Mouse (Mus musculus) heart, postnatal 14 days (tissue): ENCODE measurements around the gene Col1a2. TPM values are rescaled to one million over a fixed set of nuclear protein-coding genes. Genes with fewer than 3 reads are reported as not detected.

Experiments used
- DNase-seq, 2 experiments: peaks; one replicate each; pipeline ENCODE4 v3.0.0; 2021 to 2022
- intact Hi-C: fragments of 180-260 bp; cut with DNase I; formaldehyde crosslinking; loops from one replicate; pipeline ENCODE4 v1.15.1; 2025
- long read RNA-seq, 2 experiments: library from polyadenylated mRNA; stranded (forward); transcript quantifications; one replicate each; pipeline ENCODE4 v2.0.0; 2021
- total RNA-seq, 2 experiments: library from RNA; stranded (reverse); gene quantifications; 2 replicates each; pipeline ENCODE4 v1.2.3; 2021

The Col1a2 gene
- 100 to 1,000 TPM; 351 to 400 TPM for total RNA-seq
- long read RNA-seq, experiment 1, partial matches to known transcripts, result 115 of 125 reads
- long read RNA-seq, experiment 1, other reads (novel, unspliced or antisense), result 10 of 125 reads
- long read RNA-seq, experiment 2, partial matches to known transcripts, result 117 of 135 reads
- long read RNA-seq, experiment 2, other reads (novel, unspliced or antisense), result 18 of 135 reads

DNA sequence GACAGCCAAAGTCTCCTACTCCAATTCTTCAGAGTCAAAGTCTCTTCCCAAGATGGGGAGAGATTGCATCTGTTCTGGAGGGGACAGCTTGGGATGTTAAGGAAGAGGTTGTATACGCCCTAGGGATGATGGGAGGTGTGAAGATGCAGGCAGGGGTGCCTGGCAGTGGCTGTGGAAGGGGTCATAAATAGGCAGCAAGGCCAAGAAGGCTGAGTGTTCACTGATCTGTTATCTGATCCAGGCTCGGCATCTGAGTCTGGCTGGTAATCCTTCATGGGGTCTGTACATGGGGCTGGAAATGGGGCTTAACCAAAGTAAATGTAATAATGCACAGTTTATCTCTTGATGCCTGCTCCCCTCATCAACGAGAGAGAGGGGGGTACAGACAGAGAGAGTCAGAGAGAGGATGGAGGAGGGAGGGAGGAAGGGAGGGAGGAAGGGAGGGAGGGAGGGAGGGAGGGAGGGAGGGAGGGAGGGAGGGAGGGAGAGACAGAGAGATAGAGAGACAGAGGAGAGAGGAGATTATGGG is at the start of gene Col1a2:
TSS of gene Col1a2 (plus strand) at position 212 of the 529 bp plus-strand sequence.
- intact Hi-C loops, result loop anchor here (5.0 kb wide), 1 partner anchor 47 kb away; no protein-coding TSS in a partner anchor
- no peak for DNase-seq

GRCm38 (mm10) chr6:4455518-4455917 is 49.1 kb upstream of the Col1a2 start:
- no peak for DNase-seq
- intact Hi-C loops, result loop anchor here (5.0 kb wide), 2 partner anchors 33 to 52 kb away; no protein-coding TSS in a partner anchor

GRCm38 (mm10) chr6:4455961-4456617 is 48.5 kb upstream of the Col1a2 start:
- peak; percentile 2 to 17 for DNase-seq
- intact Hi-C loops, result loop anchor here (5.0 kb wide), 2 partner anchors 34 to 51 kb away; no protein-coding TSS in a partner anchor

GRCm38 (mm10) chr6:4456691-4457447 is 47.7 kb upstream of the Col1a2 start:
- intact Hi-C loops, result loop anchor here (5.0 kb wide), 2 partner anchors 35 to 50 kb away; no protein-coding TSS in a partner anchor
- peak; percentile 22 to 27 for DNase-seq

DNA sequence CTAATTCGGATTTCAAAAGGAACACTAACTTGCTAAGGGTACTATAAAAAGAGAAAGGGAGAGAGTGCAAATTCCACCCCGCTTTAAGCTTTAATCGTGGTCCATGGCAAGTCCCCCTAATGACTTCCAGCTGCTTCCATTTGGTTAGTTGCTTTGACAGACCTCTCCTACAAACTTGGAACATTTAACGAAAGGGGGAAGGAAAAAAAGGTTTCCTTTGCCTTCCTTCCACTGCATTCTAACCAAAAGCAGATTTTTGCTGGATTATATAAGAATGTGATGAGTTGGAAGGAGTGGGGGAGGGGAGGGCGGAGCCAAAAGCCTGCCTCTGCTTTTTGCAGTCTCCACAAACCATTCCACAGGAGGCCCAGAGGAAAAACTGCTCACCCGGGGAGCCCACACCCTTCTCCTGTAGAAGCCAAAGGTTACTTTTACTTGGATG is 47.0 kb upstream of the Col1a2 start:
- intact Hi-C loops, result loop anchor here (5.0 kb wide), 2 partner anchors 35 to 50 kb away; no protein-coding TSS in a partner anchor
- peak; percentile 65 to 73 for DNase-seq

DNA sequence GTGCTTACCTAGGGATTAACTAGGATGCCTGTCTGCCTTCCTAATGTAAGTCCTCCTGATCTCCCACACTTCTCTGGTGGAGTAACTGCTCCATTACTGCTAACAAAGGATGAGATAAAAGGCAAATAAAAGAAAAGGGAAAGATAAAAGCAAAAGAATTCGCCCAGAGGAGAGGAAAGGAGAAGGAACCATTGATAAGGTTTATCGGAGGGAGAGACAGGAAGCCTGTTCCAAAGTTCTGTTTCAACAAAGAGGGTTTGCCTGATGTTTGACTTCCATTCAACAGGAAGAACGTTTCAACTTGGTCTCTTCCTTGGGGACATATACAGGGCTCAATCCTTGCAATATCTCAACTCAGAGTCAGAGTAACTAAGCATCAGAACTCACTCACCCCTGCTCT is 39.3 kb upstream of the Col1a2 start:
- DNase-seq, result no peak
- intact Hi-C loops, result no loop called here

DNA sequence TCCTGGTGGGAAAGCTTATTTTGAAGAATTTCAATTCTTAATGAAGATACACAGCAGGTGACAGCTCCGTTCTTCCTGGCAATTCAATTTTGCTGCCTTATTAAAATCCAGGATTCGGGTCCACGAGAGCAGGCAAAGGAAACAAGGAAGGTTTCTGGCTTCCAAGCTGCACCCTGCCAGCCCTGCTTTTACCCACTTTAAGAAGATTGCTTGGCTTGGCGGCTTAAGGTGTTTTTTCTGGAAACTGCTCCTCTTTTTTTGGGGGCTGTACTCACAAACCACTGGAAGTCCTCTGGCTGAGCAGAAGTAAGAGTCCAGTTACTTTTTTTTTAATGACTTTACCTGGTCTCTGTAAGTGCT is 21.1 kb upstream of the Col1a2 start:
- intact Hi-C loops, result no loop called here
- DNase-seq, result no peak

DNA sequence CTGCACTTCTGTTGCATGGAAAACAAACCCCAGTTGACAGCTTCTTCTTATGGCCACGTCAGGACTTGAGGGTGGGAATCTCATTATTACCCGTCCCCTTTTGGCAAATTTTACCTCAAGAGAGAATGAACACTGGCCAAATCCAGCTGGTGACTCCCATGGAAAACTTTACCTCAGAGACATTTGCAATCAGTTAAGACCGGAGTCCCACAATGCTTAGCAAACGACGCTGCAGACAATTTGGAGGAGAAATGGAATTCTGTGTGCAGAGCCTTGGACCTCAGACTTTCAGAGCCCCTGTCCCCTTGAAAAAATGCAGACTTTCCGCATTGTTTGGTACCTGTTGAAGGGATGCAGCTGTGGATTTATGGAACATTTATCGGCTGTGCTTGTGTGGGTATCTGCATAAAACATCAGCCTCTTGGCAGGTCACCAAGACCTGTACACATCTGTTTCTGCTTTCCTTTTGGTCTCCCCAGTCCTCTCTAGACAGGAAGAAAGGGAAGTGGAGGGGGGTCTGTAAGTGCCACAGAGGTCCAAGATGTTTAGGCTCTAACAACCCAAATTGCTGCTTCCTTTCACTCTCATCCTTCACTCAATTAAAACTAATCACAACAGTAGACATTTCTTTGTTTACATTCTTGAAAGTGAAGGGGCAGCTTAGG is 20.5 kb upstream of the Col1a2 start:
- intact Hi-C loops, result no loop called here
- DNase-seq, result peak; percentile 13 to 35

DNA sequence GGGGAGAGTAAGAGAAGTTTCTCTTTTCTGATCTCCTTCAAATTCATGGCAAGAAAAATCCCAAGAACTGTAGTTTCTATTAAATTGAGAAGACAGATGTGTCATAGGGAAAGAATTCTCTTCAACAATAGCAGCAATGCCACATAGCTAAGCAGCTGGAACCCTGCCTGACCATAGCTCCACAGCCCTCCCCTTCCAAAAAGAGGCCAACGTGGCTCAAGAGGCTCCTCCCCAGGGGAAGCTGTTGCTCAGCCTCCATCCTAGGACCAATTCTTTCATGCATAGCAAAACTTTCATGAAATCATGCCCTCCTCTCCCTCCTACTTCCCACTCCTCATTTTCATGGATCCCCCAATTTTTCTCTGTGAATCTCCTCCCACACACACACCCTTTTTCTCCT is 16.3 kb upstream of the Col1a2 start:
- DNase-seq, result peak; percentile 68 to 79
- intact Hi-C loops, result no loop called here

GRCm38 (mm10) chr6:4488966-4489365 is 15.6 kb upstream of the Col1a2 start:
- intact Hi-C loops, result no loop called here
- no peak for DNase-seq

DNA sequence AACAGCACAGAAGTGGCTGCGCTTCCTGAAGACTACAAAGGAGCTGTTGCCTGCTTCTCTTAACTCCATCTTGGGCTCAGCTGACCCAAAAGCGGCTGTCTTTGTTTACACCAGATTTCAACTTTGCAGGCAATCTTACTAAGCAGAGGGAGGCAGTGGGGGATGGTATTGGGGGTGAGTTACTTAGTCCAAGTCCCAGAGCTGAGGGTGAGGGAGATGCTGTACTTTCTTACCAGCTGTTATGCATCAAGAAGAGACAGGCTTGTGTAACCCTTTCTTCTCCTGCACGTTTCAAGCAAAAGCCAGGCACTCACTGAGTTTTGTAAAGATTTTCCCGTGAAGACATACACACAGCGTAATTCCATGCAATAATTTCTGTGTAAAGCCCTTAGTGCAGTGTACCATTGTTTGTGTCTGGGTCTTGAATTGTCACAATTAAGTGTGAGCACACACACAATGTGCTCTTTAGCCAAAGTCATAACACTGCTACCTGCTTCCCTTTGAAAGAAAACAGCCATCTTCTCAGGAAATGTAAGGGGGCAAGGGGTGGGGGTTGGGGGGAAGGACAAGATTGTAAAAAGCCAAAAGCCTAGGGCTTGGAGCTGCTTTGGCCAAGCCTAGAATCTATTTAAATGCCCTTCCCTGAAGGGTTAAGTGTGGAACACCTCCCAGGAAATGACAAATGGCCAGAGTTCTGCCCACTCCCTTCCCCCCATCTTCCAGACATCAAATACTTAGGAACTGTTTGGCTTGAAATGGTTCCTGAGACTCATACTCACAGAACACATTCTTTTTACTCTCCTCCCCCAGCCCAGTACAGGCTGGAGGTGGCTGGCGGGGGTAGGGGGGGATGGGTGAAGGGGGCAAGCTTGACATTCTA is 15.0 kb upstream of the Col1a2 start:
- peak; percentile 64 to 68 for DNase-seq
- intact Hi-C loops, result no loop called here

GRCm38 (mm10) chr6:4493666-4494065 is 10.9 kb upstream of the Col1a2 start:
- intact Hi-C loops, result no loop called here
- DNase-seq, result no peak

- intact Hi-C loops, result no loop called here
- DNase-seq, result no peak
Observed at GRCm38 (mm10) chr6:4496428-4496827, 8.2 kb upstream of the Col1a2 start.

DNA sequence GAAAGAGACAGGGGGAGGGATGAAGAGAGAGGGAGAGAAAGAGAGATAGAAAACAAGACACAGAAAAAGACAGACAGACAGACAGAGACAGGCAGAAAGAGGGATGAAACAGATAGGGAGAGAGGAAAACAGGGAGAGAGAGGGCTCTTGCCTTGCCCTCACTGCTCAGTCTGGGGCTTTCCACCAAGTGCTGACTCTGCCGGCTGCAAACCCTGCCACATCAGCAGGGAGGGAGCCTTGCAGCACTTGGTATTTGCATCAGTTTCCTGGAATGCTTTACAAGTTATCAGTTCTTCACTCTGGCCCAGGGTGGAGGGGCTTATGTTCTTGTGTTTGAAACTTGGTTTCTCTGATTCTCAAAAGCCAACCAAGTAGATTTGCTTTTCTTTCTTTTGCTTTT is 1.5 kb upstream of the Col1a2 start:
- peak; percentile 40 to 43 for DNase-seq
- intact Hi-C loops, result no loop called here

DNA sequence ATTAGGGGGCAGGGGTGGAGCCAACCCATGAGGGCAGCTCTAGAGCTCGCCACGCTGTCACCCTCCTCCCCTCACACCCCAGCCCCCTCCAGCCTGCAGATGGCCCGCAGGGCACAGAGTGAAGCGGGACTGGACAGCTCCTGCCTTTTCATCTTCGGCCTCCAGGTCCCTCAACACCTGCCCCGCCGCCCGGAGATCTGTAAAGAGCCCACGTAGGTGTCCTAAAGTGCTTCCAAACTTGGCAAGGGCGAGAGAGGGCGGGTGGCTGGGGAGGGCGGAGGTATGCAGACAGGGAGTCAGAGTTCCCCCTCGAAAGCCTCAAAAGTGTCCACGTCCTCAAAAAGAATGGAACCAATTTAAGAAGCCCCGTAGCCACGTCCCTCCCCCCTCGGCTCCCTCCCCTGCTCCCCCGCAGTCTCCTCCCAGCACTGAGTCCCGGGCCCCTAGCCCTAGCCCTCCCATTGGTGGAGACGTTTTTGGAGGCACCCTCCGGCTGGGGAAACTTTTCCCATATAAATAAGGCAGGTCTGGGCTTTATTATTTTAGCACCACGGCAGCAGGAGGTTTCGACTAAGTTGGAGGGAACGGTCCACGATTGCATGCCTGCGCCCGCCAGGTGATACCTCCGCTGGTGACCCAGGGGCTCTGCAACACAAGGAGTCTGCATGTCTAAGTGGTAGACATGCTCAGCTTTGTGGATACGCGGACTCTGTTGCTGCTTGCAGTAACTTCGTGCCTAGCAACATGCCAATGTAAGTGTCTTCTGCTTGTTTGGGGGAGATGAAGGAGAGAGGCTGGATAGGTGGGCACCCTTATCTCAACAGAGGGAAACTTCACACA is 764 bp downstream of the Col1a2 start:
- intact Hi-C loops, result loop anchor here (5.0 kb wide), 1 partner anchor 48 kb away; no protein-coding TSS in a partner anchor

GRCm38 (mm10) chr6:4506106-4506505 is 1.5 kb downstream of the Col1a2 start:
- DNase-seq, result peak; percentile 40 to 45
- intact Hi-C loops, result loop anchor here (2.0 to 5.0 kb wide), 2 partner anchors 49 to 87 kb away; no protein-coding TSS in a partner anchor

More for the DNA sequence above, 764 bp downstream of the Col1a2 start:
- peak; percentile 74 to 76 for DNase-seq

GRCm38 (mm10) chr6:4506791-4507190 is 2.2 kb downstream of the Col1a2 start:
- intact Hi-C loops, result loop anchor here (2.0 to 5.0 kb wide), 2 partner anchors 49 to 88 kb away; no protein-coding TSS in a partner anchor
- DNase-seq, result no peak

GRCm38 (mm10) chr6:4507323-4507722 is 2.7 kb downstream of the Col1a2 start:
- intact Hi-C loops, result loop anchor here (2.0 to 5.0 kb wide), 2 partner anchors 50 to 89 kb away; no protein-coding TSS in a partner anchor
- no peak for DNase-seq
